In genomic region chr1:36085069-36085468, GRCm38 (mm10) we compare ENCODE assay signal across 16 mouse cellular contexts.
"Had no signal": no experiment of that assay in that cellular context is flagged by ENCODE, and none has a peak within 500 bp of the region (broad histone marks: within the 10 kb centered on the region; RNA-seq: fewer than 3 reads in every experiment).

No protein-coding gene starts in this region.

- H3K4me3 ChIP-seq: neural tube, embryonic 13.5 days; neural tube, embryonic 15.5 days; stomach, embryonic 15.5 days had no signal

- H3K27me3 ChIP-seq: neural tube, embryonic 13.5 days; neural tube, embryonic 15.5 days; stomach, embryonic 15.5 days had no signal

- H3K9me3 ChIP-seq: neural tube, embryonic 13.5 days; neural tube, embryonic 15.5 days; stomach, embryonic 15.5 days had no signal

- DNase-seq: retina, postnatal 1 day; right cerebral cortex, adult 18-20 months; right cerebral cortex, postnatal 14 days; right cerebral cortex, postnatal 25 days; right cerebral cortex, postnatal 4 days; spleen, adult 18-20 months; thymus, adult 18-20 months; thymus, adult 2 months; thymus, postnatal 14 days; thymus, postnatal 25 days; thymus, postnatal 36 days; thymus, postnatal 4 days had no signal

- H3K4me2 ChIP-seq: neural tube, embryonic 13.5 days; neural tube, embryonic 15.5 days; stomach, embryonic 15.5 days had no signal

- H3K9ac ChIP-seq: neural tube, embryonic 13.5 days; neural tube, embryonic 15.5 days; stomach, embryonic 15.5 days had no signal

- H3K27ac ChIP-seq: neural tube, embryonic 13.5 days; neural tube, embryonic 15.5 days; stomach, embryonic 15.5 days; stomach, postnatal 0 days had no signal
